Mouse (Mus musculus) liver, postnatal 0 days (tissue): ENCODE measurements around the gene Pex3.

Experiments used
- CTCF ChIP-seq: sonication (generic); IDR thresholded peaks from 2 replicates; pipeline ENCODE4 v1.5.1; 2016; ENCODE audit warnings: antibody characterized with exemption, low read depth
- EP300 ChIP-seq: IDR thresholded peaks from 2 replicates; pipeline ENCODE4 v1.6.1; 2016; ENCODE audit warnings: antibody characterized with exemption, low read depth, mild to moderate bottlenecking

DNA sequence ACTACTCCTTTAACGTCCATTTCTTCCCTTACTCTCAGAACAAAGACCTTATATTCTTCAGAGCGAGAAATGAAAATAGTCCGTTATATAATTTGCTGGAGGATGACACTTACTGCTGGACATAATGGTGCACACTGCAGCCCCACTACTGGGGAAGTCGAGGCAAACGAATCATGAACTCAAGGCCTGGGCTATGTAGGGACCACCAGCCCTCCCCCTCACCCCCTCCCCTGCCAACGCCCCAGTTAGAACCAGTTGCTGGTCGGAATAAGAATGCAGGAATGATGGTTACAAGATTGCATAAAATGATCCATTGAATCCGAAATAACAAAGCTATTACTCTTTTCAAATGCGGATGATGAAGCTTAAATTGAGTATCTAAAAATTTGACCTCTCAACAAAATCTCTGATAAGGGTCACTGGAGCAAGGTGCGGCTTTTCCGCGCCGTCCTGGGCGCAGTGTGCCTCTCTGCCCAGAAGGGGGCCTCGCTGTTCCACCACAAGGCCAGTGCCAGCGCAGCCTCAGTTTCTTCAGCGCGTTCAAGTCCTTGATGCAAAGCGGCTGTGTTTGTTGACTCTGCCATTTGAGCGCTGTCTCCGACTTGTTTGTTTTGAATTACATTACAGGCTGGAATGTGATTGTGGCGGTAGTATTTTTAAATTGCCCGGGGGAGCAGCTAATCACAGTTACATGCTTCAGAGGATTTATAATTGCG is 11.6 kb upstream of the Pex3 start:
- peak; percentile 89 for TF ChIP-seq CTCF
- no peak for TF ChIP-seq EP300
